Mouse (Mus musculus): ENCODE results near the gene Oas2. TPM values are rescaled to one million over a fixed set of nuclear protein-coding genes. Genes with fewer than 3 reads are reported as not detected.

Oas2 gene
- total RNA-seq, 4 experiments from 2014 or later: 0.63 to 0.89 (median 0.66) TPM

DNA sequence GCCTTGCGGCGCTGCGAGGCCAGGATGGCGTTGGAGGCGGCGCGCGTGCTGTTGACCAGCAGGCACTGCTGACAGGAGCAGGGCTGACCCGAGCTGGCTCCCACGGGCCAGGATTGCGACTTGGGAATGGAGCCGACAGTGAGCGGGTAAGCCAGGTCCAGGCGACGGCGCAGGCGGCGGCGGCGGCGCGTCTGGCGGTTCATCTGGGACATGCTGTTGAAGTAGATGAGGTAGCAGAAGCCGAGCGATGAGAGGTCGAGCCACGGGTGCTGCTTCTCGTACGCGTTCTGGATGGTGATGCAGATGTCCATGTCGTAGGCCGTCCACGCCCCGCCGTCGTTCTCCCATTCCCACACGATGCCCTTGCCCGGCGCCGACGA is 55.0 kb downstream of the Oas2 start:
- no peak for DNase-seq

DNA sequence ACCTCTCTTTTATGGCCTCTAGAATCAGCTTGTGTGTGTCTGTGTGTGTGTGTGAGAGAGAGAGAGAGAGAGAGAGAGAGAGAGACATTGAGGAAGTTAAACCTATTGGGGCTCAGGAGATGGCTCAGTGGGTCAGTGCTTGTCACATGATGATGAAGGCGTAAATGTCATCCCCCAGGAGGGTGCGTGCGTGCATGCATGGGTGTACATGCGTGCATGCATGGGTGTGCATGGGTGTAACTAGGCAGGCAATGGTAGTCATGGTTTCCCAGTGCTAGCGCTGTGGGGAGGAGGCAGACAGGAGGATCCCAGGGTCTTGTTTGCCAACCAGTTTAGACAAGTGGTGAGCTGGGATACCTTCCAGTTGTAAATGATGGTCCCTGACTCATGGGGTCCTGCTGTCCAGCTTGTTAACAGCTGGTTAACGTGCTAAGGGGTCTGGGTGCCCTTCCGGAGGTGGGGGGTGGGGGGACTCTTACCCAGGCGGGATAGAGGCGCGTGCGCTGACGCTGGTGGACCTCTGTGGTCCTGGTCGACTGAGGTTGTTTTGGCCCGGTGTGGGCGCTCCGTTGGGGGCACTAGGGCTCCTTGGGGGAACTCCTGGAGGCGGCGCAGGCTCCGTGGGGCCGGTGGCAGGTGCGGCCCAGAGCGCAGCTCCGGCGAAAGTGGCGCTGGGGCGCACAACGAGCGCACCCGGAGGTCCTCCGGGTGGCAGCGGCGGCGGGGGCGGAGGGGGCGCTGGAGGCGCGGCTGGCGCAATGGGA is 55.5 kb downstream of the Oas2 start:
- DNase-seq: no peak

DNA sequence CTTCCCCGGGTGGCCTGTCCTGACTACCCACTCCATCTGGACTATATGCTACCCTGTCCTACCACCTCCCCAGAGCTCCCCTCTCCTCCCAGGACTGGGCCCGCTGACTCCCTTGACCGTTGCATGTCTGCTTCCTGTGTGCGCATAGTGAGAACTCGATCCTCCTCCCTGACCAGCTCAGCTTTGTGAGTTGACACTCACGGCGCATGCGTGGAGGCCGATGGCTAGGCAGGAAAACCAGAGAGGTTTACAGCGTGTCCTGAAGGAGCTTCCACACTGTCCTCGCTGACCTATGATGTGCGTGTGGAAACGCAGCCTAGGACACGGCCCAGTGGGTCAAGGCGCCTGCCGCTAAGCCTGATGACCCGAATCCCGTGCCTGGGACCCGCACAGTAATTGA is 57.6 kb downstream of the Oas2 start:
- DNase-seq: no peak

DNA sequence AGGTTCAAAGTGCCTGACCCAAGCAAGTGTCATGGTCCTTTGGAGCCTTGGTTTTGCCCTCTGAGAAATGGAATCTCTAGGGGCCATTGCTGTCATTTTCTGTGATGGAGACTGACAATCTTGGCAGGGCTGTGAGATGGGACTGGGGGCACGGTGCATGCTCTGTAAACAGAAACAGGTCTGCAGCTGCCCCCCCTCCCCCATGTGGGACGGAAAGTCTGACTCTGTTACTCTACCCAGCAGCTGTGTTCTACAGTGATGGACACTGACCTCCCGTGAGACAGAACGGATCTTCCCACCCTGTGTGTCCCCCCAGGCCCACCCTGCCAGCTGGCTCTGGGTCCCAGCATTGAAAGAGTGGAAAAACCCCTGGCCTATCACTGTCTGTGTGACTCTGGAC is 59.2 kb downstream of the Oas2 start:
- DNase-seq: no peak

DNA sequence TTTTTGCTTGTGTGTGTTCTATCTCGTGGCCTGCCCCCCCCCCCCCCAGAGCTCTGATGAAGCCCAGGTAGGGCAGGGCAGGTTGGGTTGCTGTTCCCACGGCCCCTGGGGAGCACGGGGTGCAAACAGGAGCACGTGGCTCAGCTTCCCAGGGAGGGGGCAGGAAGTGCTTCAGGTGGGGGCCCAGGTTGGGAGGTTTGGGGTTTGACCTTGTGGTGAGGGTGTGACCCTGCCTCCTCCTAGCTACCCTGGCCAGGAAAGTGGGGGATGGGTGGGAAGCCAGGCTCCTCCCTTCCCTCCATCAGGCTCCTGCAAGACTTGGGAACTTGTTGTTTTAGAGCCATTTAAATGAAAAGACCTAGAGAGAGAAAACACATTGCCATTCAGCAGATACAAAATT is 61.2 kb downstream of the Oas2 start:
- no peak for DNase-seq

DNA sequence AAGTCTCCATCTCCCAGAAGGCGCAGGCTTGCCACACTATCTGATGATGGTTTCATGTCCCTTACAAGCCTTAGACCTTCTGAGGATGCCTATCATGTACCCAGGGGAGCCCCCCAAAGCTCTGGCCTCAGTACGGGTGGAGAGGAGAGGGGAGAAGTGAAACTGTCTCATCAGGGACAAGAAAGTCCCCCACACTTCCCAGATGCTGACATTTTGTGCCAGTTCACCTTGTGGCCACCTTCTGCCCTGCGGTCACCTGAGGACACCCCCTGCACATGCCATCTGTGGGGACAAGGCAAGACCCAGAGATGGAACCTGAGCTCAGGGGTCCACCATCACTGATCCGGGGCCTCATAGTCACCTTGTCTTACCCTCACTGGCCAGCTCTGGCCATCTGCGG is 61.8 kb downstream of the Oas2 start:
- no peak for DNase-seq

DNA sequence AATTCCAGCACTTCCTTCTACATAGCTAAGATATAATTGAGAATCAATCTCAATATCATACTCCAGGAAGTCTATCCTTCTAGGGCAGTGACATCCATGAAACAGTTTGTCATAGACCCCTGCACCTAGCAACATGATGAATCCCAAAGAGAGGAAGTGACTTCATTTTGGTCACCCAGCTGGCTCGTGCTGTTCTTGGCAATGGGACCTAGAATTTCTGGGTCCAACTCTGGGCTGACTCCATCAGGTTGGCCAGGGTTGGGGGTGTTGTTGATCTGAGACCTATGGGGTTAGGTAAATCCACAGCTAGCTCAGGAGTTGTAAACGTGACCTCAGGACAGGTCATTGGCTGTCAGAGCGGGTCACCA is 62.2 kb downstream of the Oas2 start:
- no peak for DNase-seq

DNA sequence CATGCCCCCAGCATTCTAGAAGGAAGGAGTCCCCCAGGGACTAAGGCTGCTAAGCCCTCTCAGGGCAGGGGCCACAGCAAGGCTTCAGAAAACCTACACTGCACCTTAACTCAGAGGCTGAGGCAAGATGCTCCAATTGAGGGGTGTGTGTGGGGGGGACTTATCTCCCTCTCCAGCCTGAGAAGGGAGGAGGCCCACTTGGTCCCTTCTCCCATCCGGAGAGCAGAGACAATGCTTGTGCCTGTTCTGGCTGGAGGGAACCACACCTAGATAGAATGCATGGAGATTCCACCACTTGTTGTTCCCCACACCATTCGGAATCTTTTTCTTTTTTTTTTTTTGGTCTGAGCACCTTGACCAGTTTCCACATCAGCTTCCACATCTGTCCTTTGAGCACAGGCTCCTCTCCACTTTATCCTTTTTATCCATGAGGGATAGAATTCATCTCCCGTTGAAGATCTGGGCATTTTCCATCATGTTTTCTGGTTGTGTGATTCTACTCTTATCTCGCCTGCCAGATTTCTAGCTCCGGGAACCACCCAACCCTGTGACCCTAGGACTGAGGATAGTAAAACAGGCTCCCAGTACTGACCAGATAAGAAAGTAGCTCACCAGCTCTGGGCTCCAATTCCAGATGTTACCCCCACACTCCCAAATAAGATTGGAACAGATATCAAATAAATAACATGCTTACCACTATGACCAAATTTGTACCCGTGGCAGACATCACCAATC is 62.7 kb downstream of the Oas2 start:
- no peak for DNase-seq

DNA sequence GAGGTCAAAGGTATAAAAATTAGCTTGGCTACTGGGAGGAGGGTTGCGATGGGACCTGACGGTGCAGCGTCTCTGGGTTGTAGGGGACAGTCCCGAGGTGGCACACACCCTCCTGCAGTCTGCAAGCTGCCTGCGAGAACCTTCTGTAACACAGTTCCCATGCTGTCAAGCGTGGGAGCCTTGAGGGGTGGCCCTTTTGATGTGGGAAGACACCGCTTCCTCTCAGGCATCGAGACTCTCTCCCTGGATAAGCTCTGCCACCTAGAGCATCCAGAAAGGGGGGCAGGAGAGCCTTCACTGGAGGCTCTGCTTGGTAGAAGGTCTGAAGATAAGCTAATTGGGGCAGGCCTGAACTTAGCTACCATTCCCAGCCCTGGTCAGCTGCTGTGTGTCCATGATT is 64.0 kb downstream of the Oas2 start:
- no peak for DNase-seq

DNA sequence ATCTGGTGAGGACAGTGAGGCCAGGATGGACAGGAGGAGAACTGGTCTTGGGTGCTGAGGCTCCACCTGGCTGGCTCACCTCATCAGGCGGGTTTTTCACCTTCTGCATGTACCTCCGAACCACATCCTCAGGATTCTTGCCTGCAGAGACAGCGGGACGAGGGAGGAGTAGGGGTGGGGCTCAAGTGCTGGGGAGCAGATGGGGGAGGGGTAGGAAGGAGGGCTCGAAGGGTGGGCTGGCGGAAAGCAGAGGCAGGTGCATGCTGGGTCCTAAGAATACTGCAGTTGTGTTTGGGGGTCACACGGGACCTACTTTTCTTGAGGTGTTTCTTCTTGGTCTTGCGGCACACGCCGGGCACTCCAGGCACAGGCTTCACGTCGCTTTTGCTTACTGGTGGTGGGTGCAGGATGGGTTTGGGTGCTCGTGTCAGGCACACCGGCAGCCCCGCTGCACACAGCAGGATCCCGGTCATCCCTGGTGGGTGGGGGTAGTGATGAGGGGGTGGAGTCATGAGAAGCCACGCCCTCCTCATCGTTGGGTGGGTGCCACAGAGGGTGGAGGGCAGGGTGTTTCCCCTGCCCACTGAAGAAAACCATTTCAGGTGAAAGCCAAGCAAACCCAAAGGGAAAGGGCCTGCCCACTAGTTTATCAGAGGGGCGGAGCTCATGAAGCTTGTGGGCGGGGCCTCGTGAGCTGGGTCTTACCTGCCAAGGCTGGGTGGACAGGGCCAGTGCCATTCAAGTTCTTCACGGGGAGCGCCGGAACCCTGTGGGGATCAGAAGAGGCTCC is 66.5 kb downstream of the Oas2 start:
- no peak for DNase-seq

DNA sequence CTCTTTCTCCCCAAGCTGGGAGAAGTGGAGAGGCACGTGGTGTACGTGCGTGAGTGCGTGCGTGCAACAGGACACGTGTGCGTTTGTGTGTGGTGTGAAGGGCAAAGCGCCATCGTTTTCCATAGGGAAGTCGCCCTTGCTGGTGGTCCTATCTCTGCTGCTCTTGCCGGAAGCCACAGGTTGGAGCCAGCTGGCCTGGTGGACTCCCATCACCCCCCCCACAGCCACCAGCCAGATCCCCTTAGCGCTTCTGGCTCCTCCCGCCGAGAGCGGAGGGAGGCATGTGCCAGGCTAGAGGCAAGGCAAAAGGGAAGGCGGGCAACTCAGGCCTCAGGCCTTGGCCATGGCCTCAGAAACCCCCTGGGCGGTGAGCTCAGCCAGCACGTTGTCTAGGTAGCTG is 68.7 kb downstream of the Oas2 start:
- DNase-seq: no peak

Other genes with a start within 250 kb of the Oas2 start
- gene Plbd2, start 246.2 kb downstream of the Oas2 start, total RNA-seq (2022): 100 to 1,000 TPM in 2 of 4 experiments, 10 to 100 TPM in 2; 97.4 to 106 (median 100) TPM
- gene Slc8b1, start 238.7 kb downstream of the Oas2 start, total RNA-seq (2022): 10 to 100 TPM; 29.5 to 36.7 (median 34.1) TPM
- 10 to 100 TPM; 33.9 to 44.5 (median 40.0) TPM for gene Tpcn1, start 161.2 kb downstream of the Oas2 start, total RNA-seq (2022)
- 1 to 10 TPM in 2 of 4 experiments, under 1 TPM in 2; 0.42 to 1.8 (median 1.1) TPM for gene Iqcd, start 160.8 kb downstream of the Oas2 start, total RNA-seq (2022)
- gene Rita1, start 137.3 kb downstream of the Oas2 start, total RNA-seq (2022): 10 to 100 TPM; 17.0 to 30.2 (median 22.3) TPM
- 10 to 100 TPM; 44.1 to 57.3 (median 56.5) TPM for gene Ddx54, start 137.1 kb downstream of the Oas2 start, total RNA-seq (2022)
- gene Cfap73, start 115.6 kb downstream of the Oas2 start, total RNA-seq (2022): under 1 TPM in 3 of 4 experiments, not detected in 1; 0.32 to 0.63 (median 0.46) TPM
- gene Rasal1, start 101.0 kb downstream of the Oas2 start, total RNA-seq (2022): 10 to 100 TPM in 3 of 4 experiments, 1 to 10 TPM in 1; 7.0 to 15.2 (median 12.2) TPM
- 10 to 100 TPM; 16.6 to 17.8 (median 17.3) TPM for gene Dtx1, start 37.9 kb downstream of the Oas2 start, total RNA-seq (2022)
- gene Oas3, start 27.8 kb upstream of the Oas2 start, total RNA-seq (2022): under 1 TPM; 0.30 to 0.44 (median 0.39) TPM
- not detected for gene Oas1e, start 45.7 kb upstream of the Oas2 start, total RNA-seq (2022)
- 1 to 10 TPM in 3 of 4 experiments, under 1 TPM in 1; 0.61 to 2.2 (median 1.7) TPM for gene Oas1c, start 62.7 kb upstream of the Oas2 start, total RNA-seq (2022)
- gene Oas1f, start 97.5 kb upstream of the Oas2 start, total RNA-seq (2022): not detected
- not detected for gene Oas1h, start 111.6 kb upstream of the Oas2 start, total RNA-seq (2022)
- 1 to 10 TPM in 3 of 4 experiments, under 1 TPM in 1; 0.38 to 1.3 (median 1.1) TPM for gene Oas1g, start 137.8 kb upstream of the Oas2 start, total RNA-seq (2022)
- gene Oas1a, start 157.7 kb upstream of the Oas2 start, total RNA-seq (2022): 1 to 10 TPM; 2.6 to 3.8 (median 2.8) TPM
- not detected for gene Oas1d, start 164.7 kb upstream of the Oas2 start, total RNA-seq (2022)

All from adrenal gland, adult 8-10 months (tissue).